19 mouse cellular contexts compared by ENCODE assay signal in the genomic region with DNA sequence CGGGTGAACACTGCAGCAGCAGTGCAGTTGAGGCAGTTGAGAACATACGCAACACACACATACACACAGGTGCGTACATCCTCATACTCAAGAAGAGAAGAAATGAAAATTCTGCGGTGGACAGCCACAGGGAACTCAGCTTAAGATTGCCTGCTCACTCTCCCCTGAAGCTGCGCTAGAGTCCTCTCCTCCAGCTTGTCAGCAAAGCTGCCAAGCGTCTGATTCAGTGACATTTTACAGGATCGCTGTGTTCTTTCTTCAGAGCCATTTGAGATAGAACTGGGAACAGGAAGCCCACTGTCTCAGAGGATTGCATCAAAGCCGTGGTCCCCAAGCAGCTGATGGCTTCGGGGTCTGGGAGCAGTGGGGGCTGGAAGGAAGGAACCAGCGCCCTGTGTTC. TPM values are rescaled to one million over a fixed set of nuclear protein-coding genes. Genes with fewer than 3 reads are reported as not detected.
DNase-seq lines count a peak whose midpoint lies in the region; ATAC-seq lines count a peak whose summit lies in the region.
"Had no signal": no experiment of that assay in that cellular context is flagged by ENCODE, and none has a peak within 500 bp of the region (broad histone marks: within the 10 kb centered on the region; RNA-seq: fewer than 3 reads in every experiment).

No protein-coding gene starts in this region.

- 0 out of 2 replicates have a peak, but pooled peaks have one; percentile 17 for ATAC-seq in granulocyte monocyte progenitor cell, adult 5-6 weeks (replicated peaks; ENCODE audit: poor library complexity, severe bottlenecking)
- ATAC-seq: CD4-positive, CD25-positive, alpha-beta regulatory T cell, adult 4 months; forebrain, embryonic 15.5 days had no signal

- peak; percentile 34 for DNase-seq in layer of hippocampus, adult 11-12 months (ENCODE audit: low spot score)
- no peak for DNase-seq in layer of hippocampus, adult 9-10 months (ENCODE audit: low spot score)
- DNase-seq in layer of hippocampus, adult 9-11 months = peak; percentile 34
- DNase-seq in layer of hippocampus, postnatal 14 days (ENCODE audit: low spot score in 2 of 2) = no peak
- no peak for DNase-seq in retina, postnatal 1 day
- DNase-seq: adrenal gland, adult 2 months; adrenal gland, postnatal 14 days; cerebellum, adult 11-12 months; cerebellum, adult 8-10 months; cerebellum, postnatal 10 days; cerebellum, postnatal 36 days; embryo, embryonic 11 days; gastrocnemius, adult 2 months; gastrocnemius, postnatal 14 days; heart, adult 2 months had no signal

RNA-seq across cellular contexts. Expression of gene Dgkg, which starts 17.6 kb away (rescaled TPM):
- total RNA-seq in layer of hippocampus, postnatal 14 days (2021) = 100 to 1,000 TPM; 167 to 172 TPM
- total RNA-seq in granulocyte monocyte progenitor cell, adult 5-6 weeks (2014; fragmentation: Nextera tagmentation) = 20.4 and 24.4 TPM in 2 replicates
- 12.1 and 13.4 TPM in 2 replicates for total RNA-seq in granulocyte monocyte progenitor cell, adult 5-6 weeks (2017)
- total RNA-seq: MEL had no signal

Comparison
In these comparisons a context has a peak if more than half of its experiments do, and no peak if none do; other contexts are left out.
1. DNase-seq: peak in layer of hippocampus, adult 11-12 months (single experiment) and layer of hippocampus, adult 9-11 months (single experiment); none in layer of hippocampus, adult 9-10 months (single experiment), layer of hippocampus, postnatal 14 days (0 of 2) and retina, postnatal 1 day (single experiment).
2. RNA of gene Dgkg, which starts 17.6 kb away (total RNA-seq): 167 to 172 TPM in layer of hippocampus, postnatal 14 days; 12.1 to 24.4 TPM in granulocyte monocyte progenitor cell, adult 5-6 weeks; every median in the first group is over 4 times any median in the second.